Mouse (Mus musculus): ENCODE measurements around the gene Tex264.

DNA sequence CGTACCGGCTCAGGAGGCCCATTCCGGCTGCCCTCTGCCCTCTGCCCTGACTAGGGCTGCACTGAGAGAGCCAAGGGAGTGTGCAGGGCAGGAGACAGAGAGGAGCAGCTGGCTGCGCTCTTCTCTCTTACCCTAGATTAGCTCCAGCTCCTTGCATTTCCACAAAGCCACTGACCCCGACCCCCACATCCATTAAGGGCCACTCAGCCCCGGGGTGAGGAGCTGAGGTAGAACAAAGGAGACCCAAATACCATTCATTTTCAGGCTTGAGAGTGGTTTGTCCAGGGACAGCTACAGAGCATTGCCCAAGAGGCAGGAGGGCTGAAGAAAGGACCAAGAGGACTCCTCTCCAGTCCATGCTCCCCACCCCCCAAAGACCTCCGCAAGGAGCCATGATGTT is 26.3 kb downstream of the Tex264 start:
- no peak for TF ChIP-seq CTCF (IDR thresholded peaks at IDR 0.05; ENCODE audit: low read depth)
- no peak for TF ChIP-seq EP300 (IDR thresholded peaks at IDR 0.05; ENCODE audit: low read depth)
